Mouse (Mus musculus) kidney, adult 8-10 months (tissue): Measurements from ENCODE around the gene C1qtnf5.

Experiments
- DNase-seq, 2 experiments: peaks; one replicate each; pipeline ENCODE4 v3.0.0; 2022

Gene C1qtnf5

DNA sequence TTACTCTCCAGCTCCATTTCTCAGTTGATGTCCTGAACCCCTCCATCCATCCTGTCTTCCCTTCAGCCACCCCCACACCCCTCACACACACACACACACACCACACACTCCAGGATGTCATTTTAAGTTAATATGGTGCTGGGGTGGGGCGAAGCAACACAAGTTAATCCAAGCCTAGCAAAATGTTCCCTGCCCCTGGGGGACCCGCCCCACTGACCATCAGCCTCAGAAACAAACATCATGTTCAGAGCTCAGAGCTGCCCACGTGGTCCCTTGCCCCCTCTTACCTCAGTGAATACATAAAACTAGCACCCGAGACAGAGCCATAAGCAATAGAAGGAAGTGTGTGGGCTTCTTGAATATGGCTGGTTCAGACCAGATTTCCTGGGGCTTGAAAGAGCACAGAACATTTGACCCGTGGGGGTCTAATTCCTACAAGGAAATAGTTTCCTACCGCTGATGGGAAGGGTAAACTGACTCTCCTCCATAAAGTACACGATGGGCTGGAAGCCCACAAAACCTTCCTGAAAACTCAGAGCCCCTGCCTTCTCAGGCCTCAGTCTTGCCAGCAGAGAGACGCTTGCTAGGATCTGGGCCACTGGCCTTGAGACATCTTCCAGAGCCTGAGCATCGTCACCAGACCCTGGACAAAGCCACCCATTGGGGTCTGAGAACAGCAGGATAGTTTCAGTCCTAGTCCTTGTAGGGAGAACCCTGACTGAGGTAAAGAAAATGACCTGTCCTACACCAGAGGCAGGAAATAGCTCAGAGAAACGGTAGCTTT lies 26.9 kb upstream of the C1qtnf5 start:
- peak; percentile 87 to 93 for DNase-seq

GRCm38 (mm10) chr9:44080953-44081352 lies 26.1 kb upstream of the C1qtnf5 start:
- DNase-seq: no peak

- no peak for DNase-seq
These were observed 25.5 kb upstream of the C1qtnf5 start for GRCm38 (mm10) chr9:44081581-44081980.

DNA sequence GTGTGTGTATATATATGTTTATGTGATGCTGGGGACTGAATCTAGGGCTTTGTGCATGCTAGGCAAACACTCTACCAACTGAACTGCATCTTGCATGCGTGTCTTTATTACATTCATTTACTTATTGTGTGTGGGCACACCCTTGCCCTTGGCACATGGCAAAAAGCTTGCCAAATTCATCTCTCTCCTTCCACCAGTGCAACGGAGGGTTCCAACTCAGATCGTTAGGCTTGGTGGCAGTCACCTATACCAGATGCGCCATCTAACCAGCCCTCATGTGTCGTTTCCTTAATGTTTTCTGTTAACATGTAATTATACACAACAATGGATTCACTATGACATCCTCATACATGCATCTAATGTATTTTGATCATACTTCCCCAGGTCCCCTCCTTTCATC lies 24.8 kb upstream of the C1qtnf5 start:
- DNase-seq: no peak

DNA sequence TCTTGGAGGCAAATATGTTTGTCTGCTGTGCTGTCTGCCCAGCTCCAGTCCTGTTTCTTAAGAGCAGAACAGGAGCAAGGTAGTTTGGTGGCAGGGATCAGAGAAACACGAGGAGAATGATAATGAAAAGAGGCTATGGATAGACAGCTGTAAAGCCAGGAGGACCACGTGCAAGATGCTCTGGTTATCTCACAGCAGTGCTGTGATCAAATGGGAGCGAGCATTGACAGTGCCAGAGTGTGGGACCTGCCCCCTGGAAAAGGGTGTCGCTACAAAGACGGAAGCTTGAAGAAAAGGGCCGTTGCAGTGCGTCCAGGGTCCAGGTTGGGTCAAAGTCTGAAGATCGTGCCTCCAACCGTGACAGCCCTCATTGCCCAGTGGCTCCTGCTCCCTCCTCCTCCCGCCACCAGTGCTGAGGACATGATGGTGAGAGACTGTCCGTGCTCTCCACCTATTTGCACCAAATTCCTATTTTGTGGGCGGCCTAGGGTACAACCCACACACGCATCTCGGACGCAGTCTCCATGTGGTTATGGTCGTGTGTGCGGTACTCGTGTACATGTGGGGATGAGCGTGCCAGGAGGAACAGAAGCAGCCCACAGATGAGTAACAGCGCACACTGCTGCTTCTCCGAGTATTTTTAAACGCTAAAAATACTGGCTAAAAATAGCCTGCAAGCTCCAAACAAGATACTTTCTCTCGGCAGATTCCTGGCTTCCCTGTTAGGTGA lies 23.5 kb upstream of the C1qtnf5 start:
- DNase-seq: peak; percentile 91

- DNase-seq: no peak
These were observed 22.8 kb upstream of the C1qtnf5 start for GRCm38 (mm10) chr9:44084236-44084635.

DNA sequence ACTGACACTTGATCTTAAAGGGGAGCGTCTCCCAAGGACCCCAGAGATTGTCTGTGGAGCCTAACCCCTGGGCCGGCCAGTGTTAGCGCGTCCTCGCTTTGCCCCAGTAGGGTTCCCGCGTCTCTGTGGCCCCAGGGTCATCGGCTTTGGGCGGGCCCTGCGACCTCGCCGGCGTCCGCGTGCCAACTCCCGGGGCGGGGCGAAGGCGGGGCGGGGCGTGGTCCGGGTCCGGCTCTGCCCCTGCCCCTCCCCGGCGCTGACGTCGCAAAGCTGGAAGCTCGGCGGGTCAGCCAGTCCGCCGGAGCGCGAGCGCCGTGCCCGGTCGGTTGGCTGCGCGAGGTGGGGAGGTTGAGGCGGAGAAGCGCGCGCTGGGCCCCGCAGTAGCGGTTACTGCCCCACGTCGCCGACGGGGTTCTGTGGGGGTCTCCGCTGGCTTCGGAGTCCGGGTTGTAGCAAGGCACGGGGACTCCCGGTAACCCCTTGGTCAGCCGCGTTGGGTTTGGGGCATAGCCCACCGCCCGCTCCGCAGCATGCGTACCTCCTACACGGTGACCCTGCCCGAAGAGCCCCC lies 22.3 kb upstream of the C1qtnf5 start:
- peak; percentile 96 to 97 for DNase-seq

- no peak for DNase-seq
These were observed 21.8 kb upstream of the C1qtnf5 start for GRCm38 (mm10) chr9:44085276-44085675.

DNA sequence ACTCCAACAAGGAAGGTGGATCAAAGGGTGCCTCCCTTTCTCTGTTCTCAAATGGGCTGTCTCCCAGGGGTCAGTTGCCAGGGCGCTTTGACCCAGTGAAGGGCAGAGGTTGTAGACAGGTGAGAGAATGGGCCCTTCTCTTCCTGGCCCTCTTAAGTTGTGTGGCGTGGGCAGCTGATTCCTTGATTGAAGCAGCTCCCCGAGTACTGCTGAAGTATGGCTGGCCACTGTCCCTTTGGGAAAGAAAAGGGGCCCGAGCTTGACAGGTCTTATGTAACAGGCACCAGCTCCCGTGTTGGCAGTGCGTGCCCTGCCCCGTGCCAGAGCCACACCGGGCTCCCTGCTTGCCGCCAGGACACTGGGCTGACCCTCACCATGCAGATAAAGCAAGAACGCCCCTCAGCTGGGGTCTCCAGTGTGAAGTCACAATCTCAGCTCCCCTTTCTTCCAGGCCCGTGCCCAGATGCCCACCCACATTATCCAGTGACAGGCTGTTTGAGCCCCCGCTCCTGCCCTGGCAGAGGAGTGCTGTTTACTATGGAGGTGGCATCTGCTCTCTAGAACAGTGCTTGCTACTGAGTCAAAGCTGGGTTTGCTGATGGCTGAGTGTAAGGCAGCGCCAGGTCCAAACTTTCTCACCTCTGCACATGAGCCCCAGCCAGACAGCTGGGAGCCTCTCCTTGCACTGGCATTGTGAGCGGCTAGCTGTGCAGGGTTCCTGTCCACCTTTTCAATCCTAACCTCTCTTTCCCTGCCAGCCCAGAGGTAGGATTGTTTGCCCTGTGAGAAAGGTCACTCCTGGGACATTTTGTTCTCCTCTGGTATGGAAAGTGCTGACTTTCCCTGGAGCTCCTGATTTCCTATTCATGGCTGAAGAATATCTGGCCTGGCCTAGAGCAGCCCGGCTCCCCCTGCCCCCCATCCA lies 21.0 kb upstream of the C1qtnf5 start:
- DNase-seq: peak; percentile 85

- peak in 1 of 2 experiments; percentile 72 for DNase-seq
These were observed 20.1 kb upstream of the C1qtnf5 start for GRCm38 (mm10) chr9:44086960-44087359.

- DNase-seq: peak in 1 of 2 experiments; percentile 61
These were observed 19.1 kb upstream of the C1qtnf5 start for GRCm38 (mm10) chr9:44087761-44088455.

GRCm38 (mm10) chr9:44088877-44089608 lies 18.0 kb upstream of the C1qtnf5 start:
- no peak for DNase-seq

DNA sequence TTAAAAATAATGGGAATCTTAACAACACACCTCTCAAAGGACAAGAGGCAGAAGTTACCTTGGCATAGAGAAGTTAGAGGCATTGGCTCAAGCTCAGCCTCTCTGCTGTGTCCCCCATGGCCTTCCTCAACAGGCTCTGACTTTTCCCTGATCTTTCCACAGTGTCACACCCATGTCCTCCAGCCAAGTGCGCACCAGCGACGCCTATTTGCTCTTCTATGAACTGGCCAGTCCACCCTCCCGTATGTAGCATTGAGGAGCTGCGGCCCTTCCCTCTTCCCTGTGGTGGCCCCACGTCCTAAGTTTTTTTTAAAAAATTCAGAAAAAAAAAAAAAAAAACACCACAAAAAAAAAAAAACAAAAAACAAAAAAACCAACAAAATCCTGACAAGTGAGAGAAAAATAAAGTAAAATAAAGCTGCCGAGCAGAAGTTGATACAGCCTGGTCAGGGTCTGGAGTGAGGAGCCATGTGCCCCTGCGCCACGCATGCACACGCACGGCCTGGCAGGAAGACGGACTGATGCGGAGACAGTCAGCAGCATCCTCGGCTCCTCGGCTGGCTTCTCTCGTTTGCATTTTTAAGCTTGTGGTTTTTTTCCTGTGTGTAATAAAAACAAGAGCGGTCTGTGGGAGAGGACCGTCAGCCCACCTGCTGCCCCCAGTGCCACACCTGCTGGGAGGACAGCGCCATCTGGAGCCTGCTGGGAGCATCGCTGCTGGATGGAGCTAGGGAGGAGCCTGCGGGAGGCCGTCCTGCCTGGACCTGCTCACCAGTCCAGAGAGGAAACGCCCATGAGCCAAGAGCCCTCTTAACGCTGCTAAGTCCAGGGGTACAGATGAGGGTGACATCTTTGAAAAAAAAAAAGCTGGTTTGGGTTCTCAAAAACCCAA lies 13.2 kb upstream of the C1qtnf5 start:
- DNase-seq: peak; percentile 82

GRCm38 (mm10) chr9:44094737-44095136 lies 12.3 kb upstream of the C1qtnf5 start:
- DNase-seq: no peak

DNA sequence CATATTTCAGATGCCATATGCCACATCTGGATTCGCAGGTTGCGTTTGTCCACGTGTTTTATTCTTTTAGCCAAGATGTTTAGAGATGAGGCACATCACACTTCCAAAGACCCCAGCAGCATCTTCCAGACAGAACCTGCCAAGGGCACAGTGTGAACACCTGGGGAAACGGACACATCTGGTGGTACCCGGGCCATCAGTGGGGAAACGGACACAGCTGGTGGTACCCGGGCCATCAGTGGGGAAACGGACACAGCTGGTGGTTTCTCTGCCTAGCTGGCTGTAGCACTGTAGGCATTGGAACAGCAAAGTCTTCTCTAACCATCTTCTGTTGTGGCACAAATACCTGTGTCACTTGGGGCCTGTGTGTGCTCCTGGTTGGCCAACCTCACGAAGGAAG lies 11.3 kb upstream of the C1qtnf5 start:
- no peak for DNase-seq

DNA sequence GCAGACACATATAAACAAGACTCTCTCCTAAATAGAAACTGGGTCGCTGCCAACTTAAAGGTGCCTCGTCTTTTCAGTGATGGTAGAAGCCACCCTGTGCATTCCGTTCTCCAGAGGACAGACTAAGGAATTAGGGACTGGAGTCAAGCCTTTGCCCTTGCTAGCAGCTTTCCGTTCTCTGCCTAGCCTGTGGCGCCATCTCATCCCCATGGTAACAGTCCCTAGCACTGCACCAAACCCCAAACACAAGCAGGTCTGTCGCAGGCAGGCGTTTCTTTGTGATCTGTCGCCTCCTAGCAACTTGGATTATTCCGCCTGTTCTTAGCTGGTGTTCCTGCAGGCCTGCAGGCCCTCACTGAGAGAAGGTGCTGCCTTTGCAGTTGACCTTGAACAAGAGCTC lies 10.5 kb upstream of the C1qtnf5 start:
- DNase-seq: peak in 1 of 2 experiments; percentile 59

DNA sequence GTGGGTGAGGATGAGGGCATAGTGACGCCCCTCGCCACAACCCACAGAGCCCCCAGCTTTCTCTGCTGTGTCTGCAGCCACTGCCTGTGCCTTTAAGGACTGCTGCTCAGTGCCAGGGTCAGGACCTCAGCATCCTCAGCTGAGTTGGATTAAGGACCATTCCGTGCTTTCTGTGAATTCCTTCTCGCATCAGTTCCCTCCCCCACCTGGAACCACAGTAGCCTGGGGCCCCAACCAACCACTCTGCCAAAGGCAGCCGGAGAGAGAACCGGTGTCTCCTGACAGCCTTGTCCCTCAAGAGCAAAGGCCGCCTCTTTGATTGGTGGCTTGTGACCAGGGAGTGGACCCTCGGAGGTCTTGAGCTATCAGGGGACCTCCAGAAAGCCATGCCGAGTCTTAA lies 5.6 kb upstream of the C1qtnf5 start, which contains the start of gene Mfrp:
TSS of gene Mfrp (plus strand) at position 240 of the 400 bp plus-strand sequence.
- no peak for DNase-seq

GRCm38 (mm10) chr9:44104881-44105280 lies 2.2 kb upstream of the C1qtnf5 start:
- DNase-seq: no peak

GRCm38 (mm10) chr9:44105781-44106180 lies 1.3 kb upstream of the C1qtnf5 start:
- no peak for DNase-seq

- DNase-seq: no peak
These were observed 863 bp upstream of the C1qtnf5 start for GRCm38 (mm10) chr9:44106182-44106581.
